Mouse (Mus musculus): Measurements from ENCODE around the gene Cldn10. TPM values are rescaled to one million over a fixed set of nuclear protein-coding genes. Genes with fewer than 3 reads are reported as not detected.
A peak's percentile ranks its signal among the peaks of the same experiment; 100 is the strongest.

Gene Cldn10
- polyA plus RNA-seq, 1 experiment from 2014 or later: 2.4 TPM

DNA sequence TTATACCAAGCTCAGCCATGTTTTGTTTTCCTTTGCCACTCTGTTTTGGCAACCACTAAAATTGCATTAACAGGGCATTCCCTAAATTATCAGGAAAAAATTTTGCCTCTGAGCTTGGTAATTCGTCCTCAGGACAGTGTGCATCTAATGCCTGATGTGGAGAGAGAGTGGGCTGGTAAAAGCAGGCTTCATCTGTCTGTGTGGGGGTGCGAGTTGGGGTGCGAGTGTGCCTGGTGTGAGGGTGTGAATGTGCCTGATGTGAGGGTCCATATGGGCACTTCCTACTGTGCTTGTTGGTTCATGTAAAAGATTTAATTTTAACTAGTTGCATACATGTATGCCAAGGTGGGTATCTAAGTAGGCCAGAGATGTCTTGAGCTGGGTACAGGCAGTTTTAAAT, 115.7 kb downstream of the Cldn10 start:
- Histone ChIP-seq H3K36me3 (peaks cover 89% of the 10 kb centered on the region), H3K4me2 (no peak overlapping the region), H3K9ac (replicated peaks) (no peak overlapping the region), H3K27me3 (replicated peaks) (no peaks in the 10 kb centered on the region), H3K27ac (replicated peaks) (no peak overlapping the region), H3K4me1 (peaks cover 5% of the 10 kb centered on the region; the same call in 1 of the 2 replicates), H3K9me3 (replicated peaks) (no peaks in the 10 kb centered on the region), H3K4me3 (replicated peaks) (no peak overlapping the region)
- no peak for ATAC-seq (ENCODE audit: low FRiP score)
- WGBS: 90% methylated on average over 3 of the region's 3 CpGs

GRCm38 (mm10) chr14:118903867-118904562, 116.3 kb downstream of the Cldn10 start:
- WGBS: 22% methylated on average over 6 of the region's 6 CpGs
- no peak; the same call in 1 of the 2 replicates for ATAC-seq (ENCODE audit: low FRiP score)
- H3K9me3 ChIP-seq (replicated peaks): no peaks in the 10 kb centered on the region
- peaks cover 5% of the 10 kb centered on the region; the same call in 1 of the 2 replicates for H3K4me1 ChIP-seq
- peaks cover 90% of the 10 kb centered on the region for H3K36me3 ChIP-seq
- H3K27me3 ChIP-seq (replicated peaks): no peaks in the 10 kb centered on the region
- no peak overlapping the region; the same call in 1 of the 2 replicates for H3K27ac ChIP-seq (replicated peaks)
- no peak overlapping the region for H3K4me3 ChIP-seq (replicated peaks)
- no peak overlapping the region for H3K9ac ChIP-seq (replicated peaks)
- no peak overlapping the region for H3K4me2 ChIP-seq

DNA sequence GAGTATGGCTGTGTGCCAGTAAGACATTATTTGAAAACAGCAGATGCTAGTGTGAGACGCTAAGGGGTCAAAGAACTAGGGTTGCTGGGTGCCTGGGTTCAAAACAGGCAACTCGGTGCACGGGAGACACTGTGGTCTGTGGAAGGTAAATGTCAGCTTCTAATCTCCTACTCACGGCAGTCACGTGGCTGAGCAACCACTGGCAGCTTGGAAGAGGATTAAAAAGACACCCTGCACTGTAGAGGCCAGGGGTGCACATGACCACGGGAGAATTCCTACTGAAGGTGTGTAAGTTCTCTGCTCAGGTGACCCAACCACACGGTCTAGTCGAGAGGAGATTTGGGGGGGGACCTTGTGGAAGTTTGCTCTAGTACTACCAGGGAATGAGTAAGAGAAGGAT, 119.9 kb downstream of the Cldn10 start:
- Histone ChIP-seq H3K4me3 (replicated peaks) (no peak overlapping the region), H3K27me3 (replicated peaks) (no peaks in the 10 kb centered on the region), H3K9me3 (replicated peaks) (no peaks in the 10 kb centered on the region), H3K27ac (replicated peaks) (no peak overlapping the region), H3K9ac (replicated peaks) (no peak overlapping the region), H3K4me2 (no peak overlapping the region), H3K4me1 (peaks cover 5% of the 10 kb centered on the region; the same call in 1 of the 2 replicates), H3K36me3 (peaks cover 93% of the 10 kb centered on the region)
- WGBS: 81% methylated on average over 8 of the region's 8 CpGs
- no peak for ATAC-seq (ENCODE audit: low FRiP score)

DNA sequence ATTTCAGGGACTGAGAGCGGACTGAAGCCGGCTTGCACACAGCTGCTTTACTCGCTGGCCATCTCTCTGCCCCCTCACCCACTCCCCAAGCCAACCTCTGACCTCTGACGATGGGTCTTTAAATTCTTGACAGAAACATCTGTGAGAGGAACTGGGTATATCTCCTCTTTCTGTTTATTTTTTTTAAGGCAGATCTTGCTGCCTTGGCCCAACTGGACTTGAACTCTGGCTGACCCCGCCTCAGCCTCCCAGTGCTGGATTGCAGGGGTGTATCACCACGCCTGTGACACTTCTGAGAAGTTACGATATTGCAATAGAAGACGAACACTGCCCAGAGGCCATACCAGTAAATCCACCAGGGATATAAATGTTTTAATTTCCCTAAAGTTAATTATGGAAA, 122.2 kb downstream of the Cldn10 start:
- no peaks in the 10 kb centered on the region for H3K4me1 ChIP-seq
- no peak overlapping the region for H3K9ac ChIP-seq (replicated peaks)
- no peak overlapping the region for H3K4me3 ChIP-seq (replicated peaks)
- no peak for ATAC-seq (ENCODE audit: low FRiP score)
- no peaks in the 10 kb centered on the region for H3K27me3 ChIP-seq (replicated peaks)
- H3K4me2 ChIP-seq: no peak overlapping the region
- H3K9me3 ChIP-seq (replicated peaks): no peaks in the 10 kb centered on the region
- H3K36me3 ChIP-seq: peaks cover 94% of the 10 kb centered on the region
- no peak overlapping the region for H3K27ac ChIP-seq (replicated peaks)
- 80% methylated on average over 8 of the region's 8 CpGs for WGBS

DNA sequence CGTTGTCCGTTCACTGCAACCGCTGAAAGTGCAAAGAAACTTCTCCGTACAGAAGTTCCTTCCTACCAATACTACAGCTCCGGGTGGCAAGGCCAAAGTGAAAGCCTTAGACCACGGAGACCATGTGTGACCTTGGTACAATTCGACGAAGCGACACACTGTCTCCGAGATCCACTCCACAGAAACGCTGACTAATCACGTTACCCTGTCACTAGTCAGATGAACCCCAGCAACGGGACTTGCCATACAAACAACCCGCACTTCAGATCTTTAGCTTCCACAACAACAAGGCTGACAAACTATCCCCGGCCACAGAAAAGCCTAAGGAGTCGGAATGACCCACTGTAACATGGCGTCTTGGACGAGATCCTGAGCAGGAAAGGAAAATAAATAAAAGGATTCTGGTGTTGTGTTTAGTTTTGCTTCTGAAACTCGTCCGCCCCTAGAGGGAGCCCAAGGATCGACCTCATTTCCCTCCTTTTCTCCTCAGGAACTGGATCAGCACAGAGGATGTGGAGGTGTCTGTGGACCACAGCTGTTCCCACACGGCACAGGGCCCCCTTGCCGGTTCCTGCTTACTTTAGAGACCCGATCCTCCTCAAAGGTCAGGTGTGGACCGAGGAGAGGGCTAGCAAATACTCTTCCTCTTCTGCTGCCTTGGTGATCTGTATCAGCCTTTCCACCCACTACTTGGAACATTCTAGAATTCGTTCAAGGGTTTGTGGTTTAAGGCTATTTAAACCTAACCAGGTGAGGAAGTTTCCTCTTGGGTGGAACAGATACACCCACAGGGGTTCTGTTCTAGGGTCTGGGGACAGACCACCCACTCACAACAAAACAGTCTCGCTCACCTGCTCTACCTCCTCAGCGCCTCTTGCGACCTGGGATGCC, 122.9 kb downstream of the Cldn10 start:
- no peak for ATAC-seq (ENCODE audit: low FRiP score)
- no peaks in the 10 kb centered on the region for H3K9me3 ChIP-seq (replicated peaks)
- H3K36me3 ChIP-seq: peaks cover 90% of the 10 kb centered on the region
- H3K4me2 ChIP-seq: peak overlapping the region; percentile 19; the same call in 1 of the 2 replicates
- no peaks in the 10 kb centered on the region for H3K27me3 ChIP-seq (replicated peaks)
- H3K27ac ChIP-seq (replicated peaks): no peak overlapping the region
- H3K4me1 ChIP-seq: no peaks in the 10 kb centered on the region
- WGBS: 68% methylated on average over 29 of the region's 29 CpGs
- no peak overlapping the region for H3K4me3 ChIP-seq (replicated peaks)
- H3K9ac ChIP-seq (replicated peaks): no peak overlapping the region

GRCm38 (mm10) chr14:118911521-118911920, 123.8 kb downstream of the Cldn10 start:
- H3K27me3 ChIP-seq (replicated peaks): no peaks in the 10 kb centered on the region
- no peaks in the 10 kb centered on the region for H3K4me1 ChIP-seq
- ATAC-seq (ENCODE audit: low FRiP score): no peak

DNA sequence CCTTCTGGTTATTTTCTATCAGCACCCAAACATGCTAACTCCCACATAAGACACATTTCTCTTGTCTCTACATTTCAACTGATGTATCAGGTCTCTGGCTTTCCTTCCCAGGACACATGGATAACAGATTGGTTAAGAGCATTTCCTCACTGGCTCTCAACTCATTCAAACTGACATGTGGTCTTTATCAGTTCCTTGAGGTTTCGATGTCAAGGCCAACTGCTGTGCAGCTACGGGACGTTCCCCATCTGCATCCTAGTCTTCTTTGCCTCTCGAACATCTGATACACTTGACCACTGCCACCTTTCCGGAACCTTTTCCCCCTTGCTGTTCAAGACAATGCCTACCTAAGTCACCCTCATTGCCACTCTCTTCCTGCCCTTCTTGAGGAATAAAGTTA, 125.9 kb downstream of the Cldn10 start:
- no peaks in the 10 kb centered on the region for H3K9me3 ChIP-seq (replicated peaks)
- no peak for ATAC-seq (ENCODE audit: low FRiP score)
- peaks cover 87% of the 10 kb centered on the region for H3K36me3 ChIP-seq
- H3K27me3 ChIP-seq (replicated peaks): no peaks in the 10 kb centered on the region
- H3K4me1 ChIP-seq: no peaks in the 10 kb centered on the region
- H3K9ac ChIP-seq (replicated peaks): no peak overlapping the region
- 91% methylated on average over 5 of the region's 5 CpGs for WGBS
- no peak overlapping the region for H3K27ac ChIP-seq (replicated peaks)
- no peak overlapping the region for H3K4me2 ChIP-seq
- no peak overlapping the region for H3K4me3 ChIP-seq (replicated peaks)

More at GRCm38 (mm10) chr14:118911521-118911920, 123.8 kb downstream of the Cldn10 start:
- no peak overlapping the region for H3K27ac ChIP-seq (replicated peaks)
- WGBS: 90% methylated on average over 6 of the region's 6 CpGs
- H3K4me3 ChIP-seq (replicated peaks): no peak overlapping the region
- H3K9ac ChIP-seq (replicated peaks): no peak overlapping the region
- no peak overlapping the region for H3K4me2 ChIP-seq
- peaks cover 94% of the 10 kb centered on the region for H3K36me3 ChIP-seq
- no peaks in the 10 kb centered on the region for H3K9me3 ChIP-seq (replicated peaks)

GRCm38 (mm10) chr14:118919025-118919424, 131.3 kb downstream of the Cldn10 start:
- ATAC-seq (ENCODE audit: low FRiP score): 0 out of 2 replicates have a peak, but pooled peaks have one; percentile 15
- H3K9ac ChIP-seq (replicated peaks): no peak overlapping the region
- H3K27ac ChIP-seq (replicated peaks): no peak overlapping the region
- H3K9me3 ChIP-seq (replicated peaks): no peaks in the 10 kb centered on the region
- peaks cover 37% of the 10 kb centered on the region for H3K4me1 ChIP-seq
- peaks cover 37% of the 10 kb centered on the region for H3K36me3 ChIP-seq
- H3K4me3 ChIP-seq (replicated peaks): no peak overlapping the region
- H3K27me3 ChIP-seq (replicated peaks): no peaks in the 10 kb centered on the region
- 69% methylated on average over 8 of the region's 8 CpGs for WGBS
- no peak overlapping the region for H3K4me2 ChIP-seq

DNA sequence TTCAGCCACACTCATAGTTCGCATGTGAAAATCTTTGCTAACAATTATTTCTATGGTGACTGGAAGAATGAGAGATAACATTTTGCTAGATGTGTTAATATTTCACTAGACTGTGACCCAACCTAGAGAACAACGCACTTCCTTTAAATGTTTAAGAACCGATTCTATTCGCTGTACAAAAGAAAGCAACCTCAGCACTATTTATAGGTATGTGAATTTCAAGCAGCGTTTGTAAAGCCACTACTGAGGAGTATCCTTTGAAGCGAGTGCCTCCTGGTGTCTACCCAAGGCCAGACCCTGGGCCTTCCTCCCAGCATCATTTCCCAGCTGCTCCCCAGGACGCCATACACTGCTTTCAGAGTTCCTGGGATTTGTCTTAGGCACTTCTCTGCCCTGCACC, 132.9 kb downstream of the Cldn10 start:
- 51% methylated on average over 7 of the region's 7 CpGs for WGBS
- Histone ChIP-seq H3K27ac (replicated peaks) (no peak overlapping the region), H3K9me3 (replicated peaks) (no peaks in the 10 kb centered on the region), H3K36me3 (peaks cover 25% of the 10 kb centered on the region), H3K9ac (replicated peaks) (no peak overlapping the region), H3K4me1 (peaks cover 44% of the 10 kb centered on the region), H3K27me3 (replicated peaks) (no peaks in the 10 kb centered on the region), H3K4me2 (peak overlapping the region; percentile 88), H3K4me3 (replicated peaks) (no peak overlapping the region)
- ATAC-seq (ENCODE audit: low FRiP score): no peak

- 24% methylated on average over 22 of the region's 22 CpGs for WGBS
- Histone ChIP-seq H3K4me2 (peak overlapping the region; percentile 88), H3K9me3 (replicated peaks) (no peaks in the 10 kb centered on the region), H3K27ac (replicated peaks) (no peak overlapping the region), H3K4me1 (peaks cover 48% of the 10 kb centered on the region), H3K9ac (replicated peaks) (peak overlapping the region; percentile 54), H3K27me3 (replicated peaks) (no peaks in the 10 kb centered on the region), H3K36me3 (peaks cover 13% of the 10 kb centered on the region), H3K4me3 (replicated peaks) (peak overlapping the region; percentile 81)
- ATAC-seq (ENCODE audit: low FRiP score): 0 out of 2 replicates have a peak, but pooled peaks have one; percentile 3
These were observed 134.5 kb downstream of the Cldn10 start for GRCm38 (mm10) chr14:118922251-118922650.

- 2% methylated on average over 46 of the region's 47 CpGs for WGBS
- Histone ChIP-seq H3K36me3 (peaks cover 10% of the 10 kb centered on the region), H3K9me3 (replicated peaks) (no peaks in the 10 kb centered on the region), H3K9ac (replicated peaks) (peak overlapping the region; percentile 54), H3K4me1 (peaks cover 48% of the 10 kb centered on the region), H3K27me3 (replicated peaks) (no peaks in the 10 kb centered on the region), H3K4me3 (replicated peaks) (peak overlapping the region; percentile 81), H3K4me2 (peak overlapping the region; percentile 88), H3K27ac (replicated peaks) (no peak overlapping the region)
- no peak for ATAC-seq (ENCODE audit: low FRiP score)
These were observed 135.0 kb downstream of the Cldn10 start for GRCm38 (mm10) chr14:118922667-118923184.

Measured in neural tube, embryonic 15.5 days (tissue).